Mouse (Mus musculus): ENCODE data around the gene Keg1.

Keg1 gene

GRCm38 (mm10) chr19:12762212-12763130 is 66.9 kb downstream of the Keg1 start:
- no peak for DNase-seq (ENCODE audit: low read depth, low spot score)

- no peak for DNase-seq (ENCODE audit: low read depth, low spot score)
Measured at GRCm38 (mm10) chr19:12765308-12765707, 69.7 kb downstream of the Keg1 start, which contains the start of gene Cntf. Cntf (minus strand) TSS chr19:12765632.
